Mouse (Mus musculus) liver, embryonic 15.5 days (tissue): ENCODE data around the gene Lrrc20. TPM values are rescaled to one million over a fixed set of nuclear protein-coding genes. Genes with fewer than 3 reads are reported as not detected.
"Not testable (repeated sequence)": the region's sequence is repeated elsewhere in the genome, so short reads cannot be mapped to it uniquely, and the experiment has no call there.

Experiments
- ATAC-seq: fragments of 200-750 bp; cut with Nextera tagmentation; 2 replicates; pipeline ENCODE4 v1.8.0; 2017; ENCODE audit warnings: moderate number of reproducible peaks, mild to moderate bottlenecking, moderate library complexity; ENCODE audit not compliant: insufficient read depth
- H3K27ac ChIP-seq: fragments of 300-500 bp; sonication (generic); replicated peaks from 2 replicates; pipeline ENCODE4 v1.5.1; 2015; ENCODE audit warnings: mild to moderate bottlenecking, inconsistent platforms
- H3K27me3 ChIP-seq: fragments of 300-500 bp; sonication (generic); 2 replicates; pipeline ENCODE4 v1.6.1; 2015; ENCODE audit warnings: mild to moderate bottlenecking, inconsistent platforms
- H3K36me3 ChIP-seq: fragments of 300-500 bp; sonication (generic); replicated peaks from 2 replicates; pipeline ENCODE4 v1.6.1; 2015; ENCODE audit warnings: moderate library complexity, mild to moderate bottlenecking, inconsistent platforms
- H3K4me1 ChIP-seq: fragments of 300-500 bp; sonication (generic); replicated peaks from 2 replicates; pipeline ENCODE4 v1.6.1; 2015; ENCODE audit warnings: inconsistent platforms
- H3K4me2 ChIP-seq: fragments of 300-500 bp; sonication (generic); 2 replicates; pipeline ENCODE4 v1.6.1; 2015; ENCODE audit warnings: moderate library complexity, mild to moderate bottlenecking, inconsistent platforms
- H3K4me3 ChIP-seq: fragments of 300-500 bp; sonication (generic); replicated peaks from 2 replicates; pipeline ENCODE4 v1.5.1; 2015; ENCODE audit warnings: mild to moderate bottlenecking, inconsistent platforms
- H3K9ac ChIP-seq: fragments of 300-500 bp; sonication (generic); 2 replicates; pipeline ENCODE4 v1.6.1; 2015; ENCODE audit warnings: moderate library complexity, mild to moderate bottlenecking, inconsistent platforms
- H3K9me3 ChIP-seq: fragments of 300-500 bp; sonication (generic); replicated peaks from 2 replicates; pipeline ENCODE4 v1.6.1; 2016; ENCODE audit warnings: inconsistent platforms
- WGBS: fragments of 180-500 bp; shearing (Covaris S2); methylation state at CpG from one replicate; pipeline ENCODE4 v1.1.7; 2015; ENCODE audit warnings: mixed read lengths; ENCODE audit not compliant: insufficient replicate concordance; 5-methylcytosine and 5-hydroxymethylcytosine counted together
- polyA plus RNA-seq: library from polyadenylated mRNA; unstranded; fragments of >200 nt; fragmentation: Nextera tagmentation; extraction: Ambion mirVana; gene quantifications from 2 replicates; pipeline ENCODE4 v1.2.1, GENCODE M21; 2015

Gene Lrrc20
- polyA plus RNA-seq, 1 experiment from 2014 or later, result 5.8 TPM

GRCm38 (mm10) chr10:61576120-61576767 lies 100.6 kb downstream of the Lrrc20 start:
- no peak for ATAC-seq
- H3K36me3 ChIP-seq, result no peaks in the 10 kb centered on the region
- WGBS, result 74% methylated on average over 13 of the region's 13 CpGs

GRCm38 (mm10) chr10:61587241-61587849 lies 111.7 kb downstream of the Lrrc20 start:
- H3K4me2 ChIP-seq, result no peak overlapping the region
- WGBS, result 66% methylated on average over 7 of the region's 7 CpGs

More at GRCm38 (mm10) chr10:61576120-61576767, 100.6 kb downstream of the Lrrc20 start:
- Histone ChIP-seq H3K4me1 (no peaks in the 10 kb centered on the region), H3K27me3 (no peaks in the 10 kb centered on the region), H3K9ac (no peak overlapping the region), H3K4me3 (no peak overlapping the region), H3K9me3 (no peaks in the 10 kb centered on the region), H3K4me2 (no peak overlapping the region), H3K27ac (no peak overlapping the region)

GRCm38 (mm10) chr10:61597991-61598390 lies 122.4 kb downstream of the Lrrc20 start:
- Histone ChIP-seq H3K27me3 (peaks cover 58% of the 10 kb centered on the region), H3K4me1 (peaks cover 5% of the 10 kb centered on the region), H3K36me3 (no peaks in the 10 kb centered on the region), H3K4me3 (no peak overlapping the region), H3K9ac (no peak overlapping the region), H3K9me3 (no peaks in the 10 kb centered on the region), H3K27ac (no peak overlapping the region), H3K4me2 (no peak overlapping the region)
- 61% methylated on average over 7 of the region's 7 CpGs for WGBS
- no peak for ATAC-seq

More at GRCm38 (mm10) chr10:61587241-61587849, 111.7 kb downstream of the Lrrc20 start:
- Histone ChIP-seq H3K9me3 (no peaks in the 10 kb centered on the region), H3K27ac (no peak overlapping the region), H3K9ac (no peak overlapping the region), H3K36me3 (no peaks in the 10 kb centered on the region), H3K27me3 (peaks cover 13% of the 10 kb centered on the region), H3K4me1 (no peaks in the 10 kb centered on the region), H3K4me3 (no peak overlapping the region)
- ATAC-seq, result no peak

- Histone ChIP-seq H3K36me3 (no peaks in the 10 kb centered on the region), H3K27ac (no peak overlapping the region), H3K4me3 (no peak overlapping the region), H3K27me3 (peaks cover 54% of the 10 kb centered on the region), H3K4me2 (no peak overlapping the region), H3K9ac (no peak overlapping the region), H3K9me3 (no peaks in the 10 kb centered on the region), H3K4me1 (peaks cover 5% of the 10 kb centered on the region)
- no peak for ATAC-seq
- WGBS, result 58% methylated on average over 9 of the region's 9 CpGs
These were observed 124.0 kb downstream of the Lrrc20 start for GRCm38 (mm10) chr10:61599556-61600114.

GRCm38 (mm10) chr10:61602283-61603033 lies 126.9 kb downstream of the Lrrc20 start:
- Histone ChIP-seq H3K4me3 (peak overlapping the region; percentile 21), H3K36me3 (no peaks in the 10 kb centered on the region), H3K9ac (no peak overlapping the region), H3K4me2 (peak overlapping the region; percentile 59), H3K9me3 (no peaks in the 10 kb centered on the region), H3K27ac (no peak overlapping the region), H3K27me3 (peaks cover 28% of the 10 kb centered on the region), H3K4me1 (peaks cover 5% of the 10 kb centered on the region)
- peak; percentile 58; the same call in 1 of the 2 replicates for ATAC-seq
- 8% methylated on average over 14 of the region's 14 CpGs for WGBS

- H3K4me2 ChIP-seq, result no peak overlapping the region
- no peak overlapping the region for H3K9ac ChIP-seq
- no peaks in the 10 kb centered on the region for H3K9me3 ChIP-seq
- 61% methylated on average over 10 of the region's 10 CpGs for WGBS
- no peak for ATAC-seq
- H3K36me3 ChIP-seq, result no peaks in the 10 kb centered on the region
- H3K4me1 ChIP-seq, result peaks cover 5% of the 10 kb centered on the region
- H3K4me3 ChIP-seq, result no peak overlapping the region
- peaks cover 12% of the 10 kb centered on the region for H3K27me3 ChIP-seq
- no peak overlapping the region for H3K27ac ChIP-seq
These were observed 128.9 kb downstream of the Lrrc20 start for GRCm38 (mm10) chr10:61604376-61605065.

GRCm38 (mm10) chr10:61605381-61605780 lies 129.8 kb downstream of the Lrrc20 start:
- H3K36me3 ChIP-seq, H3K9me3 ChIP-seq, H3K4me2 ChIP-seq, H3K4me3 ChIP-seq, H3K27ac ChIP-seq, H3K9ac ChIP-seq, ATAC-seq, H3K4me1 ChIP-seq: not testable (repeated sequence)
- H3K27me3 ChIP-seq, result peaks cover 12% of the 10 kb centered on the region
- 58% methylated on average over 11 of the region's 11 CpGs for WGBS

- Histone ChIP-seq H3K9me3 (no peaks in the 10 kb centered on the region), H3K9ac (no peak overlapping the region), H3K27me3 (peaks cover 15% of the 10 kb centered on the region), H3K27ac (no peak overlapping the region), H3K36me3 (no peaks in the 10 kb centered on the region), H3K4me2 (no peak overlapping the region), H3K4me3 (no peak overlapping the region), H3K4me1 (peaks cover 5% of the 10 kb centered on the region)
- ATAC-seq, result no peak
- WGBS, result 5% methylated on average over 8 of the region's 8 CpGs
These were observed 130.2 kb downstream of the Lrrc20 start for GRCm38 (mm10) chr10:61605851-61606250.

- no peaks in the 10 kb centered on the region for H3K9me3 ChIP-seq
- no peak for ATAC-seq
- H3K4me2 ChIP-seq, result no peak overlapping the region
- H3K9ac ChIP-seq, result no peak overlapping the region
- H3K27me3 ChIP-seq, result peaks cover 15% of the 10 kb centered on the region
- no peak overlapping the region for H3K27ac ChIP-seq
- no peak overlapping the region for H3K4me3 ChIP-seq
- no peaks in the 10 kb centered on the region for H3K4me1 ChIP-seq
- no peaks in the 10 kb centered on the region for H3K36me3 ChIP-seq
These were observed 132.6 kb downstream of the Lrrc20 start for GRCm38 (mm10) chr10:61608233-61608632.

GRCm38 (mm10) chr10:61610650-61611235 lies 135.1 kb downstream of the Lrrc20 start:
- Histone ChIP-seq H3K9ac (no peak overlapping the region), H3K4me3 (no peak overlapping the region)

More at GRCm38 (mm10) chr10:61610650-61611235, 135.1 kb downstream of the Lrrc20 start:
- Histone ChIP-seq H3K27ac (no peak overlapping the region), H3K36me3 (no peaks in the 10 kb centered on the region), H3K9me3 (no peaks in the 10 kb centered on the region), H3K4me1 (no peaks in the 10 kb centered on the region), H3K4me2 (no peak overlapping the region), H3K27me3 (0 out of 2 replicates have a peak, but pooled peaks cover 3% of the 10 kb centered on the region)
- 65% methylated on average over 8 of the region's 8 CpGs for WGBS
- no peak for ATAC-seq
